Comparison of ENCODE assay signal across 7 mouse cellular contexts in the genomic region with DNA sequence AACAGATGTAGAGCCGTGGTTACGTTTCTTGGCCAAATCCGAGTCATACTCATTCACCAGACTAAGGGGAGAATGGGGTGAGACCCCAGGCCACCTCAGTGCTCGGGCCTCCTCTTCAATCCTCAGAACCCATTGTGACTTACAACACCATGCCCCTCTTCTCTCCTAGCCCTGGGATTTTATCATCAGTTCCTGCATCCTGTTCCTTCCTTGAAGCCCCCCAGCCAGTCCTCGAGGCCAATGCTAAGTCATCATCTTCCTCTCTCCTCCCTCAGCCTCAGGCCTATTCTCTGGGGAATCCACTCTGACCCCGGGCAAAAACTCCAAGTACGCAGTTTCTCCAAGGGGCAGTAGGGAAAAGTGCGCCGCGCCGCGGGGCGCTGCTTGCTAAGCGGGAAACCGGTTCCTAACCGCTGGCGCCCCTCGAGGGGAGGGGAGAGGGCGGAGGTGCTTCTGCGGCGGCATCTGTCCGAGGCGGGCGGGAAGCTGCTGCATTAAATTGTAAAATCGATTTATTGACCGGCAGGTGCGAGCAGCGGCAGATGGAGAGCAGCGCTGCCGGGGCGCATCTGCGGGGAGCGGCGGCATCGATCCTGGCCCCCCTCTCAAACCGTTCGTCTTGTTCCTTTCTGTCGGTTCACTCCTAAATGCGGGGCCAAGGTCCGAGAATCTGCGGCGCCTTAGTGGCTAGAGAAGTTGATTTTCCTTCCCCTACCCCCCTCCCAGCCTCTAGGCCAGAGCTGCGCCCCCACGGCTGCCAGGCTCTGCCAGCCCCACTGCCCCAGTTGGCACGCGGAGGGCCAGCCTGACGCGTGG. TPM values are rescaled to one million over a fixed set of nuclear protein-coding genes. Genes with fewer than 3 reads are reported as not detected.
DNase-seq lines count a peak whose midpoint lies in the region; ATAC-seq and TF ChIP-seq lines count a peak whose summit lies in the region.

No protein-coding gene starts in this region.

- DNase-seq in ES-CJ7 (ENCODE audit: low read depth, low spot score) (peak; percentile 58), MN1 (ENCODE audit: low spot score) (peak; percentile 46)
- DNase-seq in heart, postnatal 0 days (ENCODE audit: low spot score) = no peak
- no peak for DNase-seq in liver, postnatal 0 days
- DNase-seq in ovary, postnatal 10 days (ENCODE audit: low spot score) = no peak
- DNase-seq in c-Kit-positive CD71-positive TER-119-positive erythroid progenitor cells, embryonic 14.5 days (ENCODE audit: low spot score) = no peak

- H3K27ac ChIP-seq in heart, postnatal 0 days (ENCODE audit: low read depth) = no peak overlapping the region
- H3K27ac ChIP-seq in liver, postnatal 0 days (ENCODE audit: low read depth) = no peak overlapping the region

- peak overlapping the region; percentile 32 for H3K4me3 ChIP-seq in heart, postnatal 0 days (ENCODE audit: low read depth, low read length)
- peak overlapping the region; percentile 36 for H3K4me3 ChIP-seq in liver, postnatal 0 days (ENCODE audit: low read depth, low read length)

- peak overlapping the region; percentile 16; the same call in 1 of the 2 replicates for H3K9ac ChIP-seq in heart, postnatal 0 days (replicated peaks; ENCODE audit: low read depth, low read length)
- 0 out of 2 replicates have a peak overlapping the region, but pooled peaks have one; percentile 7 for H3K9ac ChIP-seq in liver, postnatal 0 days (replicated peaks)

- peaks cover 32% of the 10 kb centered on the region; the same call in 1 of the 2 replicates for H3K4me1 ChIP-seq in heart, postnatal 0 days (ENCODE audit: control insufficient read depth, insufficient read depth)
- H3K4me1 ChIP-seq in liver, postnatal 0 days (ENCODE audit: insufficient read depth) = peaks cover 64% of the 10 kb centered on the region

- no peak for ATAC-seq in heart, postnatal 0 days (ENCODE audit: insufficient read depth, low read depth)
- ATAC-seq in liver, postnatal 0 days = no peak
- ATAC-seq in megakaryocyte-erythroid progenitor cell, adult 5-6 weeks (replicated peaks; ENCODE audit: low FRiP score, low TSS enrichment, poor library complexity, severe bottlenecking) = no peak

- H3K9me3 ChIP-seq in heart, postnatal 0 days (replicated peaks; ENCODE audit: control insufficient read depth, low read length) = no peaks in the 10 kb centered on the region
- no peaks in the 10 kb centered on the region for H3K9me3 ChIP-seq in liver, postnatal 0 days (ENCODE audit: low read length)

- WGBS in heart, postnatal 0 days = 8% methylated on average over 48 of the region's 48 CpGs
- 5% methylated on average over 48 of the region's 48 CpGs for WGBS in liver, postnatal 0 days (ENCODE audit: insufficient replicate concordance)

- H3K4me2 ChIP-seq in heart, postnatal 0 days (ENCODE audit: low read depth, low read length) = peak overlapping the region; percentile 57
- H3K4me2 ChIP-seq in liver, postnatal 0 days (ENCODE audit: low read depth, low read length) = peak overlapping the region; percentile 67

- TF ChIP-seq EP300 in heart, postnatal 0 days (IDR thresholded peaks at IDR 0.05; ENCODE audit: low read depth) = no peak
- no peak for TF ChIP-seq EP300 in liver, postnatal 0 days (IDR thresholded peaks at IDR 0.05; ENCODE audit: low read depth)

- no peak for TF ChIP-seq CTCF in heart, postnatal 0 days (IDR thresholded peaks at IDR 0.05; ENCODE audit: low read depth)
- no peak for TF ChIP-seq CTCF in liver, postnatal 0 days (IDR thresholded peaks at IDR 0.05; ENCODE audit: low read depth)

- peaks cover 58% of the 10 kb centered on the region for H3K27me3 ChIP-seq in heart, postnatal 0 days (ENCODE audit: control insufficient read depth, insufficient read depth, low read length)
- H3K27me3 ChIP-seq in liver, postnatal 0 days (ENCODE audit: insufficient read depth, low read length) = peaks cover 67% of the 10 kb centered on the region

- H3K36me3 ChIP-seq in heart, postnatal 0 days (replicated peaks; ENCODE audit: control insufficient read depth, insufficient read depth, low read length) = no peaks in the 10 kb centered on the region
- H3K36me3 ChIP-seq in liver, postnatal 0 days (replicated peaks; ENCODE audit: insufficient read depth, low read length) = no peaks in the 10 kb centered on the region

RNA-seq across cellular contexts. Expression of gene Dll4, which starts 3.6 kb away (rescaled TPM):
- 5.0 and 6.6 TPM in 2 replicates for total RNA-seq in heart, postnatal 0 days (2014; rRNA removed; ENCODE audit: low replicate concordance)
- polyA plus RNA-seq in heart, postnatal 0 days (2015; fragmentation: Nextera tagmentation; extraction: Ambion mirVana) = 5.7 and 6.2 TPM in 2 replicates
- 1.8 and 1.9 TPM in 2 replicates for polyA plus RNA-seq in liver, postnatal 0 days (2015; fragmentation: Nextera tagmentation; extraction: Ambion mirVana)
- total RNA-seq in megakaryocyte-erythroid progenitor cell, adult 5-6 weeks (2014; fragmentation: Nextera tagmentation) = not detected in 2 replicates
- total RNA-seq in megakaryocyte-erythroid progenitor cell, adult 5-6 weeks (2017) = not detected in 2 replicates

RNA-seq across cellular contexts. Expression of gene Chac1, which starts 29.1 kb away (rescaled TPM):
- 0.11 and 0.27 TPM in 2 replicates for total RNA-seq in heart, postnatal 0 days (2014; rRNA removed; ENCODE audit: low replicate concordance)
- 0.30 and 0.52 TPM in 2 replicates for polyA plus RNA-seq in heart, postnatal 0 days (2015; fragmentation: Nextera tagmentation; extraction: Ambion mirVana)
- polyA plus RNA-seq in liver, postnatal 0 days (2015; fragmentation: Nextera tagmentation; extraction: Ambion mirVana) = 0.35 and 0.36 TPM in 2 replicates
- not detected in 2 replicates for total RNA-seq in megakaryocyte-erythroid progenitor cell, adult 5-6 weeks (2014; fragmentation: Nextera tagmentation)
- total RNA-seq in megakaryocyte-erythroid progenitor cell, adult 5-6 weeks (2017) = not detected in 2 replicates

RNA-seq across cellular contexts. Expression of gene Vps18, which starts 33.4 kb away (rescaled TPM):
- 14.3 and 16.2 TPM in 2 replicates for total RNA-seq in heart, postnatal 0 days (2014; rRNA removed; ENCODE audit: low replicate concordance)
- 8.0 and 8.3 TPM in 2 replicates for polyA plus RNA-seq in heart, postnatal 0 days (2015; fragmentation: Nextera tagmentation; extraction: Ambion mirVana)
- polyA plus RNA-seq in liver, postnatal 0 days (2015; fragmentation: Nextera tagmentation; extraction: Ambion mirVana) = 4.7 TPM in 2 replicates
- 9.0 and 13.1 TPM in 2 replicates for total RNA-seq in megakaryocyte-erythroid progenitor cell, adult 5-6 weeks (2014; fragmentation: Nextera tagmentation)
- 6.5 and 12.4 TPM in 2 replicates for total RNA-seq in megakaryocyte-erythroid progenitor cell, adult 5-6 weeks (2017)

RNA-seq across cellular contexts. Expression of gene Rhov, which starts 50.9 kb away (rescaled TPM):
- 3.4 TPM in 1 of 2 replicates, not detected in the other for total RNA-seq in heart, postnatal 0 days (2014; rRNA removed; ENCODE audit: low replicate concordance)
- polyA plus RNA-seq in heart, postnatal 0 days (2015; fragmentation: Nextera tagmentation; extraction: Ambion mirVana) = 0.19 TPM in 1 of 2 replicates, not detected in the other
- not detected in 2 replicates for polyA plus RNA-seq in liver, postnatal 0 days (2015; fragmentation: Nextera tagmentation; extraction: Ambion mirVana)
- not detected in 2 replicates for total RNA-seq in megakaryocyte-erythroid progenitor cell, adult 5-6 weeks (2014; fragmentation: Nextera tagmentation)
- total RNA-seq in megakaryocyte-erythroid progenitor cell, adult 5-6 weeks (2017) = not detected in 2 replicates

Comparison
In these comparisons a context has a peak if more than half of its experiments do, and no peak if none do; other contexts are left out.
1. DNase-seq: peak in ES-CJ7 (single experiment) and MN1 (single experiment); none in heart, postnatal 0 days (single experiment), liver, postnatal 0 days (single experiment), ovary, postnatal 10 days (single experiment) and c-Kit-positive CD71-positive TER-119-positive erythroid progenitor cells, embryonic 14.5 days (single experiment).